Mouse (Mus musculus) T-cell, adult 2 months (primary cell): ENCODE measurements around the gene Tnfrsf8.
A peak's percentile ranks its signal among the peaks of the same experiment; 100 is the strongest.
"Not testable (repeated sequence)": the region's sequence is repeated elsewhere in the genome, so short reads cannot be mapped to it uniquely, and the experiment has no call there.

ENCODE experiments used
- DNase-seq: peaks from one replicate; pipeline ENCODE4 v3.0.0; 2022; ENCODE audit warnings: low spot score

Gene Tnfrsf8

GRCm38 (mm10) chr4:145314836-145315467, at the start of gene Tnfrsf8:
Gene Tnfrsf8 (minus strand): TSS chr4:145315164.
- peak; percentile 48 for DNase-seq

GRCm38 (mm10) chr4:145361635-145362034, 46.7 kb upstream of the Tnfrsf8 start:
- not testable (repeated sequence) for DNase-seq

- peak; percentile 73 for DNase-seq
Observed at GRCm38 (mm10) chr4:145361065-145361464, 46.1 kb upstream of the Tnfrsf8 start.

GRCm38 (mm10) chr4:145360567-145360966, 45.6 kb upstream of the Tnfrsf8 start:
- no peak for DNase-seq

- no peak for DNase-seq
Observed at GRCm38 (mm10) chr4:145356234-145356633, 41.3 kb upstream of the Tnfrsf8 start.

- peak; percentile 31 for DNase-seq
Observed at GRCm38 (mm10) chr4:145353855-145354254, 38.9 kb upstream of the Tnfrsf8 start.

GRCm38 (mm10) chr4:145344948-145345347, 30.0 kb upstream of the Tnfrsf8 start:
- DNase-seq: no peak

- no peak for DNase-seq
Observed at GRCm38 (mm10) chr4:145341879-145342809, 27.2 kb upstream of the Tnfrsf8 start.

GRCm38 (mm10) chr4:145337906-145338858, 23.2 kb upstream of the Tnfrsf8 start:
- DNase-seq: no peak

GRCm38 (mm10) chr4:145336587-145336986, 21.6 kb upstream of the Tnfrsf8 start:
- no peak for DNase-seq

- no peak for DNase-seq
Observed at GRCm38 (mm10) chr4:145336019-145336418, 21.1 kb upstream of the Tnfrsf8 start.

GRCm38 (mm10) chr4:145323631-145324030, 8.7 kb upstream of the Tnfrsf8 start:
- DNase-seq: no peak

- DNase-seq: no peak
Observed at GRCm38 (mm10) chr4:145322995-145323627, 8.1 kb upstream of the Tnfrsf8 start.

GRCm38 (mm10) chr4:145322211-145322610, 7.2 kb upstream of the Tnfrsf8 start:
- no peak for DNase-seq

GRCm38 (mm10) chr4:145320624-145321023, 5.7 kb upstream of the Tnfrsf8 start:
- no peak for DNase-seq

GRCm38 (mm10) chr4:145319274-145320226, 4.6 kb upstream of the Tnfrsf8 start:
- DNase-seq: no peak

GRCm38 (mm10) chr4:145316708-145317107, 1.7 kb upstream of the Tnfrsf8 start:
- DNase-seq: no peak

GRCm38 (mm10) chr4:145313966-145314365, 998 bp downstream of the Tnfrsf8 start:
- DNase-seq: no peak

GRCm38 (mm10) chr4:145313256-145313655, 1.7 kb downstream of the Tnfrsf8 start:
- no peak for DNase-seq

GRCm38 (mm10) chr4:145312530-145312929, 2.4 kb downstream of the Tnfrsf8 start:
- DNase-seq: no peak
